Mouse (Mus musculus): ENCODE data around the gene Tmcc2.

- TF ChIP-seq EP300 (IDR thresholded peaks at IDR 0.05): no peak
- 0 out of 2 replicates have a peak, but pooled peaks have one; percentile 8 for TF ChIP-seq CTCF (IDR thresholded peaks at IDR 0.05)
Observed at GRCm38 (mm10) chr1:132365645-132366044, 25.4 kb downstream of the Tmcc2 start.

Measured in lung, postnatal 0 days (tissue).